22 mouse cellular contexts compared by ENCODE assay signal in the genomic region with DNA sequence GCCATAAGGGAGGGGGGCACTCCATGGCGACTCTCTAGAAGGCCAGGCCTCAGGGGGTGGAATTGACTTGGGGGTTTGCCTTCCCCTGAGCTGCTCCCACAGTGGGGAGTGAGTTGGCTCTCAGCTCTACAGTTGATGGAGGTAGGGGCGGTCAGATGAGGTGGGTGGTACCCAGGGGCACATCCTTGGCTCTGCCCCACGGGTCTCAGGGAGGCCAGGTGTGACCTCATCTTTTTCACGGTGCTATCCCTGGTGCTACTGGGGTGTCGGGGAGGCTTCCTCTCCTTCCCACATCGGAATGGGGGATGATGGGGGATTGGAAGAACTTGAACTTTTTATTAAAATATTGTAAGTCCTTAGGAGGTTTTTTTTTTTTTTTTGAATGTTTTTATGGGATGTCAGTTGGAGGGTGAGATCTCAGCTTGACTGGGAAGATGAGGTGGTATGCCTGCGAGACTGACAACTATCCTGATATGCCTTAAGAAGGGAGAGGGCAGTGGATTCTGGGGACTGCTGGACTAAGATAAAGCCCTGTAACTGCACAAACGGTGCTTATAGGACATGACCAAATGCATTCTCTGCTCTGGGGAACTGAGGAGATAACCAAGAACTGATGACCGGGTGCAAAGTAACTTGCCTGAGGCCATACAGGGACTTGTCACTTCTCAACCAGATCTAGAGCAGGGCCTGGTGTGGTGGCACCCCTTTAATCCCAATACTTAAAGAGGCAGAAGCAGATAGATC. TPM values are rescaled to one million over a fixed set of nuclear protein-coding genes. Genes with fewer than 3 reads are reported as not detected.
DNase-seq lines count a peak whose midpoint lies in the region; ATAC-seq lines count a peak whose summit lies in the region.
"Had no signal": no experiment of that assay in that cellular context is flagged by ENCODE, and none has a peak within 500 bp of the region (broad histone marks: within the 10 kb centered on the region; RNA-seq: fewer than 3 reads in every experiment).

No protein-coding gene starts in this region.

- H3K4me2 ChIP-seq in neural tube, embryonic 11.5 days (ENCODE audit: low read depth) = no peak overlapping the region
- H3K4me2 ChIP-seq: forebrain, embryonic 12.5 days; limb, embryonic 15.5 days had no signal

- ATAC-seq in neural tube, embryonic 11.5 days (ENCODE audit: insufficient read depth, low FRiP score, low TSS enrichment) = no peak
- peak; percentile 61 for ATAC-seq in erythroid progenitor cell, adult 5-6 weeks (replicated peaks; ENCODE audit: low FRiP score, poor library complexity, severe bottlenecking)
- peak; percentile 48 for ATAC-seq in megakaryocyte progenitor cell, adult 5-6 weeks (replicated peaks; ENCODE audit: poor library complexity)

- no peak overlapping the region for H3K9ac ChIP-seq in neural tube, embryonic 11.5 days (ENCODE audit: low read length)
- H3K9ac ChIP-seq: forebrain, embryonic 12.5 days; limb, embryonic 15.5 days had no signal

- H3K4me1 ChIP-seq in neural tube, embryonic 11.5 days (ENCODE audit: control insufficient read depth, insufficient read depth, low read length) = peaks cover 10% of the 10 kb centered on the region

- 0 out of 2 replicates have a peak overlapping the region, but pooled peaks have one; percentile 20 for H3K27ac ChIP-seq in neural tube, embryonic 11.5 days (ENCODE audit: low read depth, low read length)
- H3K27ac ChIP-seq: forebrain, embryonic 12.5 days; layer of hippocampus, adult 2 months; limb, embryonic 15.5 days had no signal

- DNase-seq in heart, adult 11 months = peak; percentile 87
- no peak for DNase-seq in heart, adult 9 months (ENCODE audit: low spot score in 2 of 2)
- DNase-seq in neural tube, embryonic 11.5 days (ENCODE audit: low spot score) = no peak
- no peak for DNase-seq in neural tube, embryonic 10.5 days (ENCODE audit: extremely low spot score, low spot score)
- DNase-seq in thymus, adult 18-20 months = no peak
- DNase-seq in left cerebral cortex, adult 11 months (ENCODE audit: low spot score) = no peak
- DNase-seq: cerebellum, adult 11-12 months; cerebellum, postnatal 36 days; heart, postnatal 36 days; lung, postnatal 14 days; midbrain, embryonic 14.5 days; thymus, postnatal 25 days had no signal

- no peak overlapping the region for H3K4me3 ChIP-seq in neural tube, embryonic 11.5 days (ENCODE audit: low read depth, low read length)
- H3K4me3 ChIP-seq: forebrain, embryonic 12.5 days; layer of hippocampus, adult 2 months; limb, embryonic 15.5 days had no signal

- no peaks in the 10 kb centered on the region for H3K27me3 ChIP-seq in neural tube, embryonic 11.5 days (ENCODE audit: control insufficient read depth, insufficient read depth, low read length)
- H3K27me3 ChIP-seq: limb, embryonic 15.5 days had no signal

- H3K9me3 ChIP-seq in neural tube, embryonic 11.5 days (ENCODE audit: control insufficient read depth, low read length) = no peaks in the 10 kb centered on the region
- H3K9me3 ChIP-seq: forebrain, embryonic 12.5 days; limb, embryonic 15.5 days had no signal

- peaks cover 5% of the 10 kb centered on the region for H3K36me3 ChIP-seq in neural tube, embryonic 11.5 days (ENCODE audit: control insufficient read depth, insufficient read depth, low read length)

- WGBS in neural tube, embryonic 11.5 days = 68% methylated on average over 9 of the region's 9 CpGs

RNA-seq across cellular contexts. Expression of a gene that starts 5.6 kb away (rescaled TPM):
- 23.0 and 27.0 TPM in 2 replicates for polyA plus RNA-seq in neural tube, embryonic 11.5 days (2014; fragmentation: Nextera tagmentation; extraction: Ambion mirVana)
- 54.1 and 81.8 TPM in 2 replicates for total RNA-seq in erythroid progenitor cell, adult 5-6 weeks (2015; ENCODE audit: low replicate concordance)
- 49.8 and 94.9 TPM in 2 replicates for total RNA-seq in erythroid progenitor cell, adult 5-6 weeks (2017; ENCODE audit: low replicate concordance)
- 63.0 and 71.7 TPM in 2 replicates for total RNA-seq in megakaryocyte progenitor cell, adult 5-6 weeks (2015)
- total RNA-seq in megakaryocyte progenitor cell, adult 5-6 weeks (2017) = 44.2 and 66.7 TPM in 2 replicates

RNA-seq across cellular contexts. Expression of a gene that starts 7.4 kb away (rescaled TPM):
- 80.6 and 87.0 TPM in 2 replicates for polyA plus RNA-seq in neural tube, embryonic 11.5 days (2014; fragmentation: Nextera tagmentation; extraction: Ambion mirVana)
- total RNA-seq in erythroid progenitor cell, adult 5-6 weeks (2015; ENCODE audit: low replicate concordance) = 24.9 and 33.1 TPM in 2 replicates
- total RNA-seq in erythroid progenitor cell, adult 5-6 weeks (2017; ENCODE audit: low replicate concordance) = 59.4 and 64.2 TPM in 2 replicates
- total RNA-seq in megakaryocyte progenitor cell, adult 5-6 weeks (2015) = 37.3 and 41.0 TPM in 2 replicates
- 50.1 and 55.6 TPM in 2 replicates for total RNA-seq in megakaryocyte progenitor cell, adult 5-6 weeks (2017)

RNA-seq across cellular contexts. Expression of a gene that starts 22.3 kb away (rescaled TPM):
- 0.17 TPM in 1 of 2 replicates, not detected in the other for polyA plus RNA-seq in neural tube, embryonic 11.5 days (2014; fragmentation: Nextera tagmentation; extraction: Ambion mirVana)
- 1.4 TPM in 1 of 2 replicates, not detected in the other for total RNA-seq in erythroid progenitor cell, adult 5-6 weeks (2015; ENCODE audit: low replicate concordance)
- total RNA-seq in erythroid progenitor cell, adult 5-6 weeks (2017; ENCODE audit: low replicate concordance) = 0.68 TPM in 1 of 2 replicates, not detected in the other
- total RNA-seq in megakaryocyte progenitor cell, adult 5-6 weeks (2015) = 10.1 and 12.1 TPM in 2 replicates
- 23.0 and 24.4 TPM in 2 replicates for total RNA-seq in megakaryocyte progenitor cell, adult 5-6 weeks (2017)
- polyA plus RNA-seq: embryonic facial prominence, embryonic 11.5 days had no signal

RNA-seq across cellular contexts. Expression of a gene that starts 23.8 kb away (rescaled TPM):
- polyA plus RNA-seq in neural tube, embryonic 11.5 days (2014; fragmentation: Nextera tagmentation; extraction: Ambion mirVana) = not detected in 2 replicates
- not detected in 2 replicates for total RNA-seq in erythroid progenitor cell, adult 5-6 weeks (2015; ENCODE audit: low replicate concordance)
- not detected in 2 replicates for total RNA-seq in erythroid progenitor cell, adult 5-6 weeks (2017; ENCODE audit: low replicate concordance)
- not detected in 2 replicates for total RNA-seq in megakaryocyte progenitor cell, adult 5-6 weeks (2015)
- not detected in 2 replicates for total RNA-seq in megakaryocyte progenitor cell, adult 5-6 weeks (2017)
- total RNA-seq: granulocyte monocyte progenitor cell, adult 5-6 weeks; heart, postnatal 36 days; layer of hippocampus, adult 2 months had no signal
- polyA plus RNA-seq: embryonic facial prominence, embryonic 11.5 days; forebrain, embryonic 12.5 days; intestine, embryonic 14.5 days; kidney, embryonic 14.5 days; limb, embryonic 15.5 days; midbrain, embryonic 14.5 days; stomach, embryonic 14.5 days had no signal

RNA-seq across cellular contexts. Expression of a gene that starts 35.3 kb away (rescaled TPM):
- 0.16 TPM in 1 of 2 replicates, not detected in the other for polyA plus RNA-seq in neural tube, embryonic 11.5 days (2014; fragmentation: Nextera tagmentation; extraction: Ambion mirVana)
- not detected in 2 replicates for total RNA-seq in erythroid progenitor cell, adult 5-6 weeks (2015; ENCODE audit: low replicate concordance)
- total RNA-seq in erythroid progenitor cell, adult 5-6 weeks (2017; ENCODE audit: low replicate concordance) = not detected in 2 replicates
- 0.17 TPM in 1 of 2 replicates, not detected in the other for total RNA-seq in megakaryocyte progenitor cell, adult 5-6 weeks (2015)
- not detected in 2 replicates for total RNA-seq in megakaryocyte progenitor cell, adult 5-6 weeks (2017)
- total RNA-seq: granulocyte monocyte progenitor cell, adult 5-6 weeks; heart, postnatal 36 days had no signal
- polyA plus RNA-seq: kidney, embryonic 14.5 days had no signal

Comparison
In these comparisons a context has a peak if more than half of its experiments do, and no peak if none do; other contexts are left out.
1. RNA of a gene that starts 22.3 kb away (total RNA-seq): 10.1 to 24.4 TPM in megakaryocyte progenitor cell, adult 5-6 weeks; 0.68 to 1.4 TPM in erythroid progenitor cell, adult 5-6 weeks; every median in the first group is over 4 times any median in the second.